Mouse (Mus musculus) myocyte (in vitro differentiated cells): ENCODE results near the gene Rabgap1l.

Experiments used
- CEBPB ChIP-seq: IDR thresholded peaks from 2 replicates; pipeline ENCODE4 v1.6.1; 2011; ENCODE audit warnings: mild to moderate bottlenecking, moderate library complexity; ENCODE audit not compliant: poor library complexity, insufficient read depth, severe bottlenecking
- E2F4 ChIP-seq: IDR thresholded peaks from one replicate; pipeline ENCODE4 v1.6.1; 2011; ENCODE audit warnings: mild to moderate bottlenecking, control low read depth, moderate library complexity; ENCODE audit not compliant: insufficient read depth
- MAX ChIP-seq: IDR thresholded peaks from one replicate; pipeline ENCODE4 v1.6.1; 2011; ENCODE audit warnings: low read depth, mild to moderate bottlenecking, control low read depth
- MYOG ChIP-seq, 3 experiments: IDR thresholded peaks; one replicate each; pipeline ENCODE4 v1.6.1; 2011; ENCODE audit warnings: control low read depth in 2 of 3, low read depth in 2 of 3, mild to moderate bottlenecking in 2 of 3; ENCODE audit not compliant: insufficient read length in 2 of 3, control insufficient read depth in 1 of 3, insufficient read depth in 1 of 3
- POLR2A ChIP-seq: IDR thresholded peaks from one replicate; pipeline ENCODE4 v1.6.1; 2011; ENCODE audit warnings: low read depth, mild to moderate bottlenecking, control low read depth, moderate library complexity; ENCODE audit not compliant: insufficient read length
- POLR2AphosphoS2 ChIP-seq: IDR thresholded peaks from one replicate; pipeline ENCODE4 v1.6.1; 2011; ENCODE audit warnings: low read depth, control low read depth; ENCODE audit not compliant: insufficient read length
- REST ChIP-seq: IDR thresholded peaks from one replicate; pipeline ENCODE4 v1.6.1; 2011; ENCODE audit warnings: mild to moderate bottlenecking, control low read depth, moderate library complexity; ENCODE audit not compliant: insufficient read depth, insufficient read length
- TCF12 ChIP-seq: IDR thresholded peaks from one replicate; pipeline ENCODE4 v1.6.1; 2011; ENCODE audit warnings: mild to moderate bottlenecking, control low read depth; ENCODE audit not compliant: poor library complexity, insufficient read depth, severe bottlenecking
- TCF3 ChIP-seq: IDR thresholded peaks from one replicate; pipeline ENCODE4 v1.6.1; 2011; ENCODE audit warnings: low read depth, control low read depth; ENCODE audit not compliant: insufficient read length
- USF1 ChIP-seq: IDR thresholded peaks from one replicate; pipeline ENCODE4 v1.6.1; 2011; ENCODE audit warnings: low read depth, mild to moderate bottlenecking, control low read depth, moderate library complexity

DNA sequence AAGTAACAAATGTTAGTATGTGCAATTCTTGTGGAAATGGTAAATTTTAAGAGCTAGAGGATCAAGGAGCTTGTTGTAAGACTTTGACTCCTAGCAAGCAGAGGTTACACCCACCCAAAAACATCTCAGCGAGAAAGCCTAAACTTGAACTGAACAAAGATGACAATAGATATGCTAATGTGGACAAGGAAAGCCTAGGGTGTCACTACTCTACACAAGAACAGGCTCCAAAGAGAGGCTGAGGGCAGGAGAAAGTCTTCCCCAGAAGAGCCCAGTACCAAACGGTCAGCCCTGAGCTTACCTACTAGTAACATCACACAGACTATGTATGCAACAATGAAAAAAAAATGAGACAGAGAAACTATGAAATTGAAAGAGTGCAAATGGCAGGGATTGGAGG is 583.2 kb downstream of the Rabgap1l start:
- TF ChIP-seq MAX (no peak), POLR2A (no peak), MYOG (IDR thresholded peaks at IDR 0.05; ENCODE audit: control insufficient read depth in 1 of 3, insufficient read depth in 1 of 3, insufficient read length in 2 of 3, low read depth in 2 of 3) (no peak), TCF12 (no peak), USF1 (no peak), POLR2AphosphoS2 (no peak), REST (no peak), TCF3 (no peak), E2F4 (no peak), CEBPB (no peak)
